Mouse (Mus musculus) hindbrain, embryonic 14.5 days (tissue): Measurements from ENCODE around the gene Olfr123. TPM values are rescaled to one million over a fixed set of nuclear protein-coding genes. Genes with fewer than 3 reads are reported as not detected.

Source experiments
- ATAC-seq: fragments of 200-750 bp; cut with Nextera tagmentation; 2 replicates; pipeline ENCODE4 v1.8.0; 2017; ENCODE audit warnings: moderate number of reproducible peaks, mild to moderate bottlenecking, moderate TSS enrichment, moderate library complexity; ENCODE audit not compliant: low FRiP score
- DNase-seq: peaks from one replicate; pipeline ENCODE4 v3.0.0-alpha.2; 2015; ENCODE audit warnings: low spot score
- H3K27ac ChIP-seq: fragments of 300-500 bp; sonication (generic); 2 replicates; pipeline ENCODE4 v1.5.1; 2014; ENCODE audit warnings: mild to moderate bottlenecking, moderate library complexity
- H3K27me3 ChIP-seq: fragments of 300-500 bp; sonication (generic); 2 replicates; pipeline ENCODE4 v1.6.1; 2014; ENCODE audit warnings: mild to moderate bottlenecking, low read length, mixed read lengths; ENCODE audit not compliant: control insufficient read depth, insufficient read depth
- H3K36me3 ChIP-seq: fragments of 300-500 bp; sonication (generic); replicated peaks from 2 replicates; pipeline ENCODE4 v1.6.1; 2014; ENCODE audit not compliant: control insufficient read depth, insufficient read depth
- H3K4me1 ChIP-seq: fragments of 300-500 bp; sonication (generic); replicated peaks from 2 replicates; pipeline ENCODE4 v1.6.1; 2014; ENCODE audit warnings: antibody characterized with exemption, low read length, mixed read lengths; ENCODE audit not compliant: control insufficient read depth, insufficient read depth
- H3K4me2 ChIP-seq: fragments of 300-500 bp; sonication (generic); replicated peaks from 2 replicates; pipeline ENCODE4 v1.6.1; 2014; ENCODE audit warnings: mild to moderate bottlenecking, moderate library complexity
- H3K4me3 ChIP-seq: fragments of 300-500 bp; sonication (generic); replicated peaks from 2 replicates; pipeline ENCODE4 v1.5.1; 2014; ENCODE audit warnings: mild to moderate bottlenecking, low read length
- H3K9ac ChIP-seq: fragments of 300-500 bp; sonication (generic); 2 replicates; pipeline ENCODE4 v1.6.1; 2014
- H3K9me3 ChIP-seq: fragments of 300-500 bp; sonication (generic); 2 replicates; pipeline ENCODE4 v1.6.1; 2016; ENCODE audit warnings: low read length; ENCODE audit not compliant: control insufficient read depth
- WGBS: fragments of 180-500 bp; shearing (Covaris S2); extraction: QIAGEN DNeasy Blood & Tissue Kit; methylation state at CpG from one replicate; pipeline ENCODE4 v1.1.7; 2014; 5-methylcytosine and 5-hydroxymethylcytosine counted together
- polyA plus RNA-seq: library from polyadenylated mRNA; unstranded; fragments of >200 nt; fragmentation: Nextera tagmentation; extraction: Ambion mirVana; gene quantifications from 2 replicates; pipeline ENCODE4 v1.2.1, GENCODE M21; 2014

Olfr123 gene
- not detected in 2 replicates for polyA plus RNA-seq

GRCm38 (mm10) chr17:37793229-37793628 lies at the start of gene Olfr123:
Gene Olfr123, plus strand, starts transcription at chr17:37793529.
- Histone ChIP-seq H3K27ac (no peak within 1 kb of the TSS), H3K9me3 (no peaks in the 10 kb centered on the region), H3K27me3 (no peaks in the 10 kb centered on the region), H3K4me3 (no peak within 1 kb of the TSS), H3K4me1 (no peaks in the 10 kb centered on the region), H3K36me3 (no peaks in the 10 kb centered on the region), H3K9ac (no peak within 1 kb of the TSS), H3K4me2 (no peak within 1 kb of the TSS)
- no peak for ATAC-seq
- WGBS = 95% methylated on average over 2 of the region's 2 CpGs
- no peak for DNase-seq

- Histone ChIP-seq H3K4me1 (no peaks in the 10 kb centered on the region), H3K9me3 (no peaks in the 10 kb centered on the region), H3K4me2 (no peak within 1 kb of the TSS), H3K9ac (no peak within 1 kb of the TSS), H3K27me3 (no peaks in the 10 kb centered on the region), H3K4me3 (no peak within 1 kb of the TSS), H3K27ac (no peak within 1 kb of the TSS), H3K36me3 (no peaks in the 10 kb centered on the region)
- 88% methylated on average over 4 of the region's 4 CpGs for WGBS
- DNase-seq (no peak), ATAC-seq (no peak)
Observed at GRCm38 (mm10) chr17:37768307-37768706, 25.0 kb upstream of the Olfr123 start, which contains the start of gene Olfr122. Gene Olfr122, plus strand, starts transcription at chr17:37768607.

GRCm38 (mm10) chr17:37799588-37799987 lies 6.3 kb downstream of the Olfr123 start, which contains the start of gene Olfr124:
Gene Olfr124, plus strand, starts transcription at chr17:37799888.
- Histone ChIP-seq H3K4me2 (no peak within 1 kb of the TSS), H3K27ac (no peak within 1 kb of the TSS), H3K9me3 (no peaks in the 10 kb centered on the region), H3K9ac (no peak within 1 kb of the TSS), H3K27me3 (no peaks in the 10 kb centered on the region), H3K4me1 (no peaks in the 10 kb centered on the region), H3K4me3 (no peak within 1 kb of the TSS), H3K36me3 (no peaks in the 10 kb centered on the region)
- WGBS = 89% methylated on average over 3 of the region's 3 CpGs
- ATAC-seq (no peak), DNase-seq (no peak)

- H3K36me3 ChIP-seq = no peaks in the 10 kb centered on the region
- no peak for DNase-seq
- ATAC-seq = no peak
- H3K4me1 ChIP-seq = no peaks in the 10 kb centered on the region
- no peaks in the 10 kb centered on the region for H3K27me3 ChIP-seq
- no peak within 1 kb of the TSS for H3K9ac ChIP-seq
- H3K4me3 ChIP-seq = no peak within 1 kb of the TSS
- H3K9me3 ChIP-seq = no peaks in the 10 kb centered on the region
- no peak within 1 kb of the TSS for H3K4me2 ChIP-seq
- H3K27ac ChIP-seq = no peak within 1 kb of the TSS
Observed at GRCm38 (mm10) chr17:37832649-37833048, 39.3 kb downstream of the Olfr123 start, which contains the start of gene Olfr125. Gene Olfr125, plus strand, starts transcription at chr17:37832949.

- Histone ChIP-seq H3K4me2 (no peak within 1 kb of the TSS), H3K9ac (no peak within 1 kb of the TSS), H3K27ac (no peak within 1 kb of the TSS), H3K36me3 (no peaks in the 10 kb centered on the region), H3K4me3 (no peak within 1 kb of the TSS), H3K9me3 (no peaks in the 10 kb centered on the region), H3K27me3 (no peaks in the 10 kb centered on the region), H3K4me1 (no peaks in the 10 kb centered on the region)
- ATAC-seq (no peak), DNase-seq (no peak)
Observed at GRCm38 (mm10) chr17:37847183-37847582, 53.9 kb downstream of the Olfr123 start, which contains the start of gene Olfr126. Gene Olfr126, plus strand, starts transcription at chr17:37847483.

Other genes starting within 250 kb of the Olfr123 start
- not detected in 2 replicates for gene Olfr112, start 224.1 kb upstream of the Olfr123 start, polyA plus RNA-seq
- gene Olfr113, start 215.9 kb upstream of the Olfr123 start, polyA plus RNA-seq = not detected in 2 replicates
- gene Olfr114, start 200.8 kb upstream of the Olfr123 start, polyA plus RNA-seq = not detected in 2 replicates
- gene Olfr115, start 166.4 kb upstream of the Olfr123 start, polyA plus RNA-seq = not detected in 2 replicates
- gene Olfr116, start 166.3 kb upstream of the Olfr123 start, polyA plus RNA-seq = not detected in 2 replicates
- gene Olfr117, start 129.7 kb upstream of the Olfr123 start, polyA plus RNA-seq = not detected in 2 replicates
- gene Olfr118, start 126.5 kb upstream of the Olfr123 start, polyA plus RNA-seq = not detected in 2 replicates
- not detected in 2 replicates for gene Olfr119, start 97.0 kb upstream of the Olfr123 start, polyA plus RNA-seq
- not detected in 2 replicates for gene Olfr120, start 71.7 kb upstream of the Olfr123 start, polyA plus RNA-seq
- not detected in 2 replicates for gene Olfr121, start 44.7 kb upstream of the Olfr123 start, polyA plus RNA-seq
- gene Olfr122, start 24.9 kb upstream of the Olfr123 start, polyA plus RNA-seq = not detected in 2 replicates
- not detected in 2 replicates for gene Olfr124, start 6.4 kb downstream of the Olfr123 start, polyA plus RNA-seq
- not detected in 2 replicates for gene Olfr125, start 39.4 kb downstream of the Olfr123 start, polyA plus RNA-seq
- gene Olfr126, start 54.0 kb downstream of the Olfr123 start, polyA plus RNA-seq = not detected in 2 replicates
- gene Olfr127, start 106.9 kb downstream of the Olfr123 start, polyA plus RNA-seq = not detected in 2 replicates
- gene Olfr128, start 127.0 kb downstream of the Olfr123 start, polyA plus RNA-seq = not detected in 2 replicates
- gene Olfr761, start 159.6 kb downstream of the Olfr123 start, polyA plus RNA-seq = not detected in 2 replicates